ENCODE assay signal across 11 mouse cellular contexts in genomic region chr2:166090131-166090581, GRCm38 (mm10).
DNase-seq lines count a peak whose midpoint lies in the region; ATAC-seq and TF ChIP-seq lines count a peak whose summit lies in the region.
"Had no signal": no experiment of that assay in that cellular context is flagged by ENCODE, and none has a peak within 500 bp of the region (broad histone marks: within the 10 kb centered on the region; RNA-seq: fewer than 3 reads in every experiment).

No protein-coding gene starts in this region.

- no peak overlapping the region for H3K9ac ChIP-seq in liver, adult 2 months (ENCODE audit: low read depth, low read length)
- no peak overlapping the region for H3K9ac ChIP-seq in liver, postnatal 0 days (replicated peaks)

- ATAC-seq in liver, postnatal 0 days, result no peak
- ATAC-seq in megakaryocyte progenitor cell, adult 5-6 weeks (replicated peaks; ENCODE audit: poor library complexity), result peak; percentile 37

- peak; percentile 65 for DNase-seq in adrenal gland, postnatal 14 days
- DNase-seq in adrenal gland, adult 2 months, result no peak
- peak; percentile 74 for DNase-seq in liver, adult 2 months (ENCODE audit: extremely low read depth, low read depth, low spot score)
- DNase-seq in liver, postnatal 0 days, result no peak
- DNase-seq in kidney, adult 9 months, result peak; percentile 47
- no peak for DNase-seq in left cerebral cortex, adult 11 months (ENCODE audit: low spot score)
- no peak for DNase-seq in thymus, postnatal 4 days
- DNase-seq: adrenal gland, postnatal 25 days; cerebellum, adult 9-10 months; lung, postnatal 4 days had no signal

- WGBS in liver, adult 2 months, result 43% methylated on average over 7 of the region's 7 CpGs
- 40% methylated on average over 7 of the region's 7 CpGs for WGBS in liver, postnatal 0 days (ENCODE audit: insufficient replicate concordance)

- no peak overlapping the region for H3K4me2 ChIP-seq in liver, postnatal 0 days (ENCODE audit: low read depth, low read length)

- H3K4me3 ChIP-seq in liver, adult 2 months (ENCODE audit: insufficient read depth, low read depth, low read length), result no peak overlapping the region
- no peak overlapping the region for H3K4me3 ChIP-seq in liver, postnatal 0 days (ENCODE audit: low read depth, low read length)

- H3K79me2 ChIP-seq in liver, adult 2 months (ENCODE audit: control insufficient read depth, insufficient read depth, low read length), result no peaks in the 10 kb centered on the region

- no peak for TF ChIP-seq EP300 in liver, postnatal 0 days (IDR thresholded peaks at IDR 0.05; ENCODE audit: low read depth)

- H3K27ac ChIP-seq in liver, adult 2 months (replicated peaks; ENCODE audit: insufficient read depth, low read depth, low read length), result no peak overlapping the region
- H3K27ac ChIP-seq in liver, postnatal 0 days (ENCODE audit: low read depth), result no peak overlapping the region

- H3K4me1 ChIP-seq in liver, adult 2 months (ENCODE audit: control insufficient read depth, insufficient read depth, low read length), result peaks cover 19% of the 10 kb centered on the region
- peaks cover 10% of the 10 kb centered on the region for H3K4me1 ChIP-seq in liver, postnatal 0 days (ENCODE audit: insufficient read depth)

- H3K9me3 ChIP-seq in liver, postnatal 0 days (ENCODE audit: low read length), result no peaks in the 10 kb centered on the region

- no peaks in the 10 kb centered on the region for H3K27me3 ChIP-seq in liver, adult 2 months (ENCODE audit: control insufficient read depth, insufficient read depth, low read length)
- no peaks in the 10 kb centered on the region for H3K27me3 ChIP-seq in liver, postnatal 0 days (ENCODE audit: insufficient read depth, low read length)

- no peak for TF ChIP-seq POLR2A in liver, adult 2 months (IDR thresholded peaks at IDR 0.05; ENCODE audit: extremely low read depth, insufficient read depth, low read length)

- H3K36me3 ChIP-seq in liver, adult 2 months (ENCODE audit: control insufficient read depth, insufficient read depth, low read length), result no peaks in the 10 kb centered on the region
- no peaks in the 10 kb centered on the region for H3K36me3 ChIP-seq in liver, postnatal 0 days (replicated peaks; ENCODE audit: insufficient read depth, low read length)

- no peak for TF ChIP-seq CTCF in liver, adult 2 months (IDR thresholded peaks at IDR 0.05; ENCODE audit: low read depth, low read length)
- TF ChIP-seq CTCF in liver, postnatal 0 days (IDR thresholded peaks at IDR 0.05; ENCODE audit: low read depth), result no peak

Comparison
In these comparisons a context has a peak if more than half of its experiments do, and no peak if none do; other contexts are left out.
1. DNase-seq: peak in adrenal gland, postnatal 14 days (single experiment), liver, adult 2 months (single experiment) and kidney, adult 9 months (single experiment); none in adrenal gland, adult 2 months (single experiment), liver, postnatal 0 days (single experiment), left cerebral cortex, adult 11 months (single experiment) and thymus, postnatal 4 days (single experiment).